Mouse (Mus musculus) heart, postnatal 14 days (tissue): ENCODE data around the gene Zfp14. TPM values are rescaled to one million over a fixed set of nuclear protein-coding genes. Genes with fewer than 3 reads are reported as not detected.

Source experiments
- DNase-seq, 2 experiments: peaks; one replicate each; pipeline ENCODE4 v3.0.0; 2021 to 2022
- intact Hi-C: fragments of 180-260 bp; cut with DNase I; formaldehyde crosslinking; loops from one replicate; pipeline ENCODE4 v1.15.1; 2025
- long read RNA-seq, 2 experiments: library from polyadenylated mRNA; stranded (forward); transcript quantifications; one replicate each; pipeline ENCODE4 v2.0.0; 2021
- total RNA-seq, 2 experiments: library from RNA; stranded (reverse); gene quantifications; 2 replicates each; pipeline ENCODE4 v1.2.3; 2021

Zfp14 gene
- 1 to 10 TPM; 2.2 to 3.3 TPM for total RNA-seq
- long read RNA-seq, experiment 1, partial matches to known transcripts, result 0 of 2 reads
- long read RNA-seq, experiment 1, other reads (novel, unspliced or antisense), result 2 of 2 reads
- long read RNA-seq, experiment 2, partial matches to known transcripts, result 0 of 3 reads
- long read RNA-seq, experiment 2, other reads (novel, unspliced or antisense), result 3 of 3 reads

- DNase-seq, result peak; percentile 90 to 92
- intact Hi-C loops, result no loop called here
Measured at GRCm38 (mm10) chr7:30050882-30051548, at the start of gene Zfp14. Zfp14 (minus strand) TSS chr7:30051380.

- intact Hi-C loops, result loop anchor here (5.0 kb wide), 1 partner anchor 68 kb away; the partner anchor contains the start of gene Zfp146
- DNase-seq, result peak; percentile 35 to 40
Measured at GRCm38 (mm10) chr7:30099297-30099696, 48.1 kb upstream of the Zfp14 start.

- intact Hi-C loops, result loop anchor here (5.0 kb wide), 1 partner anchor 72 kb away; the partner anchor contains the start of gene Zfp146
- DNase-seq, result no peak
Measured at GRCm38 (mm10) chr7:30095551-30096125, 44.5 kb upstream of the Zfp14 start.

GRCm38 (mm10) chr7:30094646-30095429 is 43.7 kb upstream of the Zfp14 start, which contains the start of gene Zfp260:
Zfp260 (plus strand) TSS chr7:30094777.
- peak; percentile 88 to 89 for DNase-seq
- intact Hi-C loops, result loop anchor here (5.0 kb wide), 1 partner anchor 72 kb away; the partner anchor contains the start of gene Zfp146

- intact Hi-C loops, result no loop called here
- no peak for DNase-seq
Measured at GRCm38 (mm10) chr7:30093918-30094415, 42.8 kb upstream of the Zfp14 start.

GRCm38 (mm10) chr7:30092666-30093065 is 41.5 kb upstream of the Zfp14 start:
- DNase-seq, result no peak
- intact Hi-C loops, result no loop called here

- intact Hi-C loops, result no loop called here
- DNase-seq, result peak in 1 of 2 experiments; percentile 11
Measured at GRCm38 (mm10) chr7:30090970-30091585, 39.9 kb upstream of the Zfp14 start.

GRCm38 (mm10) chr7:30090092-30090969 is 39.2 kb upstream of the Zfp14 start, which contains the start of the genes Gm26920 and Zfp566:
Gm26920 (minus strand) TSS chr7:30090410.
Zfp566 (minus strand) TSS chr7:30090527.
- peak; percentile 94 to 97 for DNase-seq
- intact Hi-C loops, result no loop called here

- DNase-seq, result no peak
- intact Hi-C loops, result loop anchor here (2.0 to 5.0 kb wide), 2 partner anchors 33 to 77 kb away; partner anchors contain the start of gene Zfp382
Measured at GRCm38 (mm10) chr7:30089405-30089804, 38.2 kb upstream of the Zfp14 start.

GRCm38 (mm10) chr7:30086524-30086923 is 35.3 kb upstream of the Zfp14 start:
- DNase-seq, result no peak
- intact Hi-C loops, result loop anchor here (5.0 kb wide), 1 partner anchor 36 kb away; the partner anchor contains the start of gene Zfp382

- intact Hi-C loops, result no loop called here
- DNase-seq, result peak; percentile 82 to 89
Measured at GRCm38 (mm10) chr7:30072146-30073028, 21.2 kb upstream of the Zfp14 start, which contains the start of gene Zfp82. Zfp82 (minus strand) TSS chr7:30072900.

GRCm38 (mm10) chr7:30064622-30065021 is 13.4 kb upstream of the Zfp14 start:
- intact Hi-C loops, result no loop called here
- no peak for DNase-seq

- DNase-seq, result no peak
- intact Hi-C loops, result no loop called here
Measured at GRCm38 (mm10) chr7:30062478-30062877, 11.3 kb upstream of the Zfp14 start.

GRCm38 (mm10) chr7:30060341-30060740 is 9.2 kb upstream of the Zfp14 start:
- intact Hi-C loops, result no loop called here
- DNase-seq, result no peak

- intact Hi-C loops, result no loop called here
Measured at GRCm38 (mm10) chr7:30053591-30053990, 2.4 kb upstream of the Zfp14 start.

GRCm38 (mm10) chr7:30048126-30048525 is 3.1 kb downstream of the Zfp14 start:
- intact Hi-C loops, result no loop called here
- no peak for DNase-seq

More at GRCm38 (mm10) chr7:30053591-30053990, 2.4 kb upstream of the Zfp14 start:
- no peak for DNase-seq

GRCm38 (mm10) chr7:30044354-30044753 is 6.8 kb downstream of the Zfp14 start:
- intact Hi-C loops, result no loop called here
- DNase-seq, result no peak

GRCm38 (mm10) chr7:30034331-30034730 is 16.8 kb downstream of the Zfp14 start:
- intact Hi-C loops, result no loop called here
- no peak for DNase-seq
